Mouse (Mus musculus): ENCODE measurements around the gene Gm10260. TPM values are rescaled to one million over a fixed set of nuclear protein-coding genes. Genes with fewer than 3 reads are reported as not detected.
A peak's percentile ranks its signal among the peaks of the same experiment; 100 is the strongest.

Gene Gm10260
- polyA plus RNA-seq (2014; fragmentation: Nextera tagmentation; extraction: Ambion mirVana): 4.0 and 5.3 TPM in 2 replicates

GRCm38 (mm10) chr13:97760532-97760931 is at the start of gene Gm10260:
Gene Gm10260, minus strand, starts transcription at chr13:97760632.
- WGBS: 98% methylated on average over 10 of the region's 11 CpGs
- no peak for ATAC-seq (replicated peaks; ENCODE audit: low FRiP score, low TSS enrichment, low read depth)

GRCm38 (mm10) chr13:97809828-97810227 is 49.4 kb upstream of the Gm10260 start:
- no peak overlapping the region for H3K4me3 ChIP-seq (ENCODE audit: low read depth, low read length)
- H3K27ac ChIP-seq (ENCODE audit: low read depth): peak overlapping the region; percentile 43; the same call in 1 of the 2 replicates
- no peaks in the 10 kb centered on the region for H3K4me1 ChIP-seq (replicated peaks; ENCODE audit: control insufficient read depth, insufficient read depth, low read length)
- 60% methylated on average over 4 of the region's 4 CpGs for WGBS
- no peaks in the 10 kb centered on the region for H3K36me3 ChIP-seq (ENCODE audit: control insufficient read depth, insufficient read depth, low read length)
- H3K9me3 ChIP-seq (ENCODE audit: control insufficient read depth, low read length): no peaks in the 10 kb centered on the region
- no peak for ATAC-seq (replicated peaks; ENCODE audit: low FRiP score, low TSS enrichment, low read depth)
- H3K27me3 ChIP-seq (replicated peaks; ENCODE audit: control insufficient read depth, insufficient read depth, low read length): no peaks in the 10 kb centered on the region
- H3K4me2 ChIP-seq (ENCODE audit: low read length): no peak overlapping the region
- no peak overlapping the region for H3K9ac ChIP-seq (ENCODE audit: low read length)
- DNase-seq (ENCODE audit: low spot score): peak; percentile 50

More at GRCm38 (mm10) chr13:97760532-97760931, at the start of gene Gm10260:
- peaks cover 10% of the 10 kb centered on the region; the same call in 1 of the 2 replicates for H3K4me1 ChIP-seq (replicated peaks; ENCODE audit: control insufficient read depth, insufficient read depth, low read length)
- H3K27ac ChIP-seq (ENCODE audit: low read depth): no peak within 1 kb of the TSS
- H3K4me3 ChIP-seq (ENCODE audit: low read depth, low read length): no peak within 1 kb of the TSS
- H3K9ac ChIP-seq (ENCODE audit: low read length): no peak within 1 kb of the TSS
- no peaks in the 10 kb centered on the region for H3K9me3 ChIP-seq (ENCODE audit: control insufficient read depth, low read length)
- no peaks in the 10 kb centered on the region for H3K27me3 ChIP-seq (replicated peaks; ENCODE audit: control insufficient read depth, insufficient read depth, low read length)
- no peak within 1 kb of the TSS for H3K4me2 ChIP-seq (ENCODE audit: low read length)
- no peak for DNase-seq (ENCODE audit: low spot score)
- no peaks in the 10 kb centered on the region for H3K36me3 ChIP-seq (ENCODE audit: control insufficient read depth, insufficient read depth, low read length)

GRCm38 (mm10) chr13:97805907-97806306 is 45.5 kb upstream of the Gm10260 start:
- Histone ChIP-seq H3K4me3 (ENCODE audit: low read depth, low read length) (no peak overlapping the region), H3K27me3 (replicated peaks; ENCODE audit: control insufficient read depth, insufficient read depth, low read length) (no peaks in the 10 kb centered on the region), H3K9me3 (ENCODE audit: control insufficient read depth, low read length) (no peaks in the 10 kb centered on the region), H3K4me1 (replicated peaks; ENCODE audit: control insufficient read depth, insufficient read depth, low read length) (no peaks in the 10 kb centered on the region), H3K4me2 (ENCODE audit: low read length) (no peak overlapping the region), H3K36me3 (ENCODE audit: control insufficient read depth, insufficient read depth, low read length) (no peaks in the 10 kb centered on the region), H3K27ac (ENCODE audit: low read depth) (no peak overlapping the region), H3K9ac (ENCODE audit: low read length) (no peak overlapping the region)
- ATAC-seq (replicated peaks; ENCODE audit: low FRiP score, low TSS enrichment, low read depth) (no peak), DNase-seq (ENCODE audit: low spot score) (peak; percentile 42)
- 89% methylated on average over 9 of the region's 9 CpGs for WGBS

GRCm38 (mm10) chr13:97802386-97802785 is 42.0 kb upstream of the Gm10260 start:
- Histone ChIP-seq H3K36me3 (ENCODE audit: control insufficient read depth, insufficient read depth, low read length) (no peaks in the 10 kb centered on the region), H3K27ac (ENCODE audit: low read depth) (no peak overlapping the region), H3K9me3 (ENCODE audit: control insufficient read depth, low read length) (no peaks in the 10 kb centered on the region), H3K4me3 (ENCODE audit: low read depth, low read length) (no peak overlapping the region), H3K27me3 (replicated peaks; ENCODE audit: control insufficient read depth, insufficient read depth, low read length) (no peaks in the 10 kb centered on the region), H3K4me1 (replicated peaks; ENCODE audit: control insufficient read depth, insufficient read depth, low read length) (no peaks in the 10 kb centered on the region), H3K9ac (ENCODE audit: low read length) (no peak overlapping the region), H3K4me2 (ENCODE audit: low read length) (no peak overlapping the region)
- DNase-seq (ENCODE audit: low spot score) (peak; percentile 33), ATAC-seq (replicated peaks; ENCODE audit: low FRiP score, low TSS enrichment, low read depth) (no peak)
- 62% methylated on average over 4 of the region's 4 CpGs for WGBS

- H3K9me3 ChIP-seq (ENCODE audit: control insufficient read depth, low read length): no peaks in the 10 kb centered on the region
- H3K4me2 ChIP-seq (ENCODE audit: low read length): no peak overlapping the region
- ATAC-seq (replicated peaks; ENCODE audit: low FRiP score, low TSS enrichment, low read depth): no peak
- H3K4me1 ChIP-seq (replicated peaks; ENCODE audit: control insufficient read depth, insufficient read depth, low read length): no peaks in the 10 kb centered on the region
- H3K9ac ChIP-seq (ENCODE audit: low read length): no peak overlapping the region
- peak; percentile 13 for DNase-seq (ENCODE audit: low spot score)
- 69% methylated on average over 5 of the region's 5 CpGs for WGBS
- H3K4me3 ChIP-seq (ENCODE audit: low read depth, low read length): no peak overlapping the region
- H3K27me3 ChIP-seq (replicated peaks; ENCODE audit: control insufficient read depth, insufficient read depth, low read length): no peaks in the 10 kb centered on the region
- H3K27ac ChIP-seq (ENCODE audit: low read depth): no peak overlapping the region
- H3K36me3 ChIP-seq (ENCODE audit: control insufficient read depth, insufficient read depth, low read length): no peaks in the 10 kb centered on the region
Observed at GRCm38 (mm10) chr13:97797462-97797861, 37.0 kb upstream of the Gm10260 start.

GRCm38 (mm10) chr13:97794780-97795179 is 34.3 kb upstream of the Gm10260 start:
- Histone ChIP-seq H3K4me1 (replicated peaks; ENCODE audit: control insufficient read depth, insufficient read depth, low read length) (peaks cover 7% of the 10 kb centered on the region), H3K9ac (ENCODE audit: low read length) (no peak overlapping the region), H3K27ac (ENCODE audit: low read depth) (no peak overlapping the region), H3K36me3 (ENCODE audit: control insufficient read depth, insufficient read depth, low read length) (no peaks in the 10 kb centered on the region), H3K4me2 (ENCODE audit: low read length) (no peak overlapping the region), H3K27me3 (replicated peaks; ENCODE audit: control insufficient read depth, insufficient read depth, low read length) (no peaks in the 10 kb centered on the region), H3K4me3 (ENCODE audit: low read depth, low read length) (no peak overlapping the region), H3K9me3 (ENCODE audit: control insufficient read depth, low read length) (no peaks in the 10 kb centered on the region)
- DNase-seq (ENCODE audit: low spot score) (no peak), ATAC-seq (replicated peaks; ENCODE audit: low FRiP score, low TSS enrichment, low read depth) (no peak)
- 37% methylated on average over 1 of the region's 1 CpGs for WGBS

- H3K4me3 ChIP-seq (ENCODE audit: low read depth, low read length): no peak overlapping the region
- no peak for DNase-seq (ENCODE audit: low spot score)
- no peaks in the 10 kb centered on the region for H3K9me3 ChIP-seq (ENCODE audit: control insufficient read depth, low read length)
- no peak overlapping the region for H3K9ac ChIP-seq (ENCODE audit: low read length)
- no peak for ATAC-seq (replicated peaks; ENCODE audit: low FRiP score, low TSS enrichment, low read depth)
- H3K4me1 ChIP-seq (replicated peaks; ENCODE audit: control insufficient read depth, insufficient read depth, low read length): peaks cover 9% of the 10 kb centered on the region
- 50% methylated on average over 1 of the region's 1 CpGs for WGBS
- no peak overlapping the region for H3K27ac ChIP-seq (ENCODE audit: low read depth)
- H3K36me3 ChIP-seq (ENCODE audit: control insufficient read depth, insufficient read depth, low read length): no peaks in the 10 kb centered on the region
- no peak overlapping the region for H3K4me2 ChIP-seq (ENCODE audit: low read length)
- H3K27me3 ChIP-seq (replicated peaks; ENCODE audit: control insufficient read depth, insufficient read depth, low read length): no peaks in the 10 kb centered on the region
Observed at GRCm38 (mm10) chr13:97793932-97794331, 33.5 kb upstream of the Gm10260 start.

GRCm38 (mm10) chr13:97791664-97792063 is 31.2 kb upstream of the Gm10260 start:
- Histone ChIP-seq H3K9ac (ENCODE audit: low read length) (no peak overlapping the region), H3K27me3 (replicated peaks; ENCODE audit: control insufficient read depth, insufficient read depth, low read length) (no peaks in the 10 kb centered on the region), H3K4me2 (ENCODE audit: low read length) (no peak overlapping the region), H3K9me3 (ENCODE audit: control insufficient read depth, low read length) (no peaks in the 10 kb centered on the region), H3K4me1 (replicated peaks; ENCODE audit: control insufficient read depth, insufficient read depth, low read length) (peaks cover 9% of the 10 kb centered on the region), H3K36me3 (ENCODE audit: control insufficient read depth, insufficient read depth, low read length) (no peaks in the 10 kb centered on the region), H3K27ac (ENCODE audit: low read depth) (no peak overlapping the region), H3K4me3 (ENCODE audit: low read depth, low read length) (no peak overlapping the region)
- DNase-seq (ENCODE audit: low spot score) (no peak), ATAC-seq (replicated peaks; ENCODE audit: low FRiP score, low TSS enrichment, low read depth) (no peak)
- WGBS: 40% methylated on average over 6 of the region's 6 CpGs

GRCm38 (mm10) chr13:97789782-97790450 is 29.5 kb upstream of the Gm10260 start:
- DNase-seq (ENCODE audit: low spot score): no peak
- no peaks in the 10 kb centered on the region for H3K9me3 ChIP-seq (ENCODE audit: control insufficient read depth, low read length)
- WGBS: 65% methylated on average over 12 of the region's 12 CpGs

More at GRCm38 (mm10) chr13:97789782-97790450, 29.5 kb upstream of the Gm10260 start:
- Histone ChIP-seq H3K27ac (ENCODE audit: low read depth) (no peak overlapping the region), H3K9ac (ENCODE audit: low read length) (no peak overlapping the region), H3K36me3 (ENCODE audit: control insufficient read depth, insufficient read depth, low read length) (no peaks in the 10 kb centered on the region), H3K27me3 (replicated peaks; ENCODE audit: control insufficient read depth, insufficient read depth, low read length) (no peaks in the 10 kb centered on the region), H3K4me2 (ENCODE audit: low read length) (no peak overlapping the region), H3K4me3 (ENCODE audit: low read depth, low read length) (no peak overlapping the region), H3K4me1 (replicated peaks; ENCODE audit: control insufficient read depth, insufficient read depth, low read length) (peaks cover 17% of the 10 kb centered on the region)
- ATAC-seq (replicated peaks; ENCODE audit: low FRiP score, low TSS enrichment, low read depth): no peak

Data from intestine, embryonic 14.5 days (tissue).